Mouse (Mus musculus) hindbrain, embryonic 14.5 days (tissue): ENCODE measurements at regions not wholly inside any gene's neighbourhood (a gene's known extent, or its start where the extent isn't known, plus 50 kb on each side); places are given as distances from the start of the nearest gene placed in this dataset.

ENCODE experiments used
- ATAC-seq: fragments of 200-750 bp; cut with Nextera tagmentation; 2 replicates; pipeline ENCODE4 v1.8.0; 2017; ENCODE audit warnings: moderate number of reproducible peaks, mild to moderate bottlenecking, moderate TSS enrichment, moderate library complexity; ENCODE audit not compliant: low FRiP score
- DNase-seq: peaks from one replicate; pipeline ENCODE4 v3.0.0-alpha.2; 2015; ENCODE audit warnings: low spot score
- H3K27ac ChIP-seq: fragments of 300-500 bp; sonication (generic); 2 replicates; pipeline ENCODE4 v1.5.1; 2014; ENCODE audit warnings: mild to moderate bottlenecking, moderate library complexity
- H3K27me3 ChIP-seq: fragments of 300-500 bp; sonication (generic); 2 replicates; pipeline ENCODE4 v1.6.1; 2014; ENCODE audit warnings: mild to moderate bottlenecking, low read length, mixed read lengths; ENCODE audit not compliant: control insufficient read depth, insufficient read depth
- H3K36me3 ChIP-seq: fragments of 300-500 bp; sonication (generic); replicated peaks from 2 replicates; pipeline ENCODE4 v1.6.1; 2014; ENCODE audit not compliant: control insufficient read depth, insufficient read depth
- H3K4me1 ChIP-seq: fragments of 300-500 bp; sonication (generic); replicated peaks from 2 replicates; pipeline ENCODE4 v1.6.1; 2014; ENCODE audit warnings: antibody characterized with exemption, low read length, mixed read lengths; ENCODE audit not compliant: control insufficient read depth, insufficient read depth
- H3K4me2 ChIP-seq: fragments of 300-500 bp; sonication (generic); replicated peaks from 2 replicates; pipeline ENCODE4 v1.6.1; 2014; ENCODE audit warnings: mild to moderate bottlenecking, moderate library complexity
- H3K4me3 ChIP-seq: fragments of 300-500 bp; sonication (generic); replicated peaks from 2 replicates; pipeline ENCODE4 v1.5.1; 2014; ENCODE audit warnings: mild to moderate bottlenecking, low read length
- H3K9ac ChIP-seq: fragments of 300-500 bp; sonication (generic); 2 replicates; pipeline ENCODE4 v1.6.1; 2014
- H3K9me3 ChIP-seq: fragments of 300-500 bp; sonication (generic); 2 replicates; pipeline ENCODE4 v1.6.1; 2016; ENCODE audit warnings: low read length; ENCODE audit not compliant: control insufficient read depth
- whole genome bisulfite sequencing: fragments of 180-500 bp; shearing (Covaris S2); extraction: QIAGEN DNeasy Blood & Tissue Kit; methylation state at CpG from one replicate; pipeline ENCODE4 v1.1.7; 2014; 5-methylcytosine and 5-hydroxymethylcytosine counted together

GRCm38 (mm10) chr6:81517185-81517584, 406.3 kb upstream of the Gcfc2 start:
- Histone ChIP-seq H3K27me3 (no peaks in the 10 kb centered on the region), H3K9ac (no peak overlapping the region), H3K36me3 (no peaks in the 10 kb centered on the region), H3K4me1 (no peaks in the 10 kb centered on the region), H3K4me3 (no peak overlapping the region), H3K27ac (no peak overlapping the region), H3K4me2 (no peak overlapping the region), H3K9me3 (no peaks in the 10 kb centered on the region)
- no peak for ATAC-seq
- 92% methylated on average over 1 of the region's 1 CpGs for WGBS
- DNase-seq, result no peak

GRCm38 (mm10) chr6:81562260-81562659, 361.2 kb upstream of the Gcfc2 start:
- ATAC-seq, result no peak
- Histone ChIP-seq H3K4me1 (no peaks in the 10 kb centered on the region), H3K27me3 (no peaks in the 10 kb centered on the region), H3K4me3 (no peak overlapping the region), H3K4me2 (no peak overlapping the region), H3K9me3 (no peaks in the 10 kb centered on the region), H3K27ac (no peak overlapping the region), H3K36me3 (no peaks in the 10 kb centered on the region), H3K9ac (no peak overlapping the region)
- no peak for DNase-seq
- 71% methylated on average over 2 of the region's 2 CpGs for WGBS

GRCm38 (mm10) chr6:81563192-81563591, 360.3 kb upstream of the Gcfc2 start:
- Histone ChIP-seq H3K27ac (no peak overlapping the region), H3K9ac (no peak overlapping the region), H3K4me3 (no peak overlapping the region), H3K27me3 (no peaks in the 10 kb centered on the region), H3K36me3 (no peaks in the 10 kb centered on the region), H3K4me1 (no peaks in the 10 kb centered on the region), H3K4me2 (no peak overlapping the region), H3K9me3 (no peaks in the 10 kb centered on the region)
- ATAC-seq, result no peak
- DNase-seq, result no peak
- 86% methylated on average over 2 of the region's 2 CpGs for WGBS

GRCm38 (mm10) chr6:81564295-81564694, 359.2 kb upstream of the Gcfc2 start:
- no peak for ATAC-seq
- WGBS, result 89% methylated on average over 1 of the region's 1 CpGs
- H3K4me2 ChIP-seq, result no peak overlapping the region

GRCm38 (mm10) chr6:81586441-81587117, 336.9 kb upstream of the Gcfc2 start:
- H3K9ac ChIP-seq, result no peak overlapping the region
- no peak overlapping the region for H3K4me2 ChIP-seq
- H3K27me3 ChIP-seq, result no peaks in the 10 kb centered on the region
- no peaks in the 10 kb centered on the region for H3K4me1 ChIP-seq
- H3K27ac ChIP-seq, result no peak overlapping the region
- no peak overlapping the region for H3K4me3 ChIP-seq
- ATAC-seq (no peak), DNase-seq (no peak)
- WGBS, result 84% methylated on average over 1 of the region's 1 CpGs
- H3K9me3 ChIP-seq, result no peaks in the 10 kb centered on the region
- no peaks in the 10 kb centered on the region for H3K36me3 ChIP-seq

More at GRCm38 (mm10) chr6:81564295-81564694, 359.2 kb upstream of the Gcfc2 start:
- no peak for DNase-seq
- Histone ChIP-seq H3K9me3 (no peaks in the 10 kb centered on the region), H3K27ac (no peak overlapping the region), H3K4me3 (no peak overlapping the region), H3K4me1 (no peaks in the 10 kb centered on the region), H3K9ac (no peak overlapping the region), H3K27me3 (no peaks in the 10 kb centered on the region), H3K36me3 (no peaks in the 10 kb centered on the region)

- Histone ChIP-seq H3K36me3 (no peaks in the 10 kb centered on the region), H3K27ac (no peak overlapping the region; the same call in 1 of the 2 replicates), H3K4me1 (no peaks in the 10 kb centered on the region), H3K4me2 (peak overlapping the region; percentile 8; the same call in 1 of the 2 replicates), H3K9me3 (no peaks in the 10 kb centered on the region), H3K9ac (no peak overlapping the region), H3K4me3 (no peak overlapping the region), H3K27me3 (no peaks in the 10 kb centered on the region)
- 45% methylated on average over 10 of the region's 10 CpGs for WGBS
- DNase-seq (no peak), ATAC-seq (peak; percentile 59)
These were observed 333.7 kb upstream of the Gcfc2 start for GRCm38 (mm10) chr6:81589727-81590126.

- 54% methylated on average over 2 of the region's 2 CpGs for WGBS
- ATAC-seq, result no peak
- Histone ChIP-seq H3K27me3 (no peaks in the 10 kb centered on the region), H3K9me3 (no peaks in the 10 kb centered on the region), H3K9ac (no peak overlapping the region), H3K36me3 (no peaks in the 10 kb centered on the region), H3K4me1 (no peaks in the 10 kb centered on the region), H3K4me2 (no peak overlapping the region), H3K27ac (no peak overlapping the region), H3K4me3 (no peak overlapping the region)
- DNase-seq, result no peak
These were observed 327.5 kb upstream of the Gcfc2 start for GRCm38 (mm10) chr6:81595926-81596325.

- Histone ChIP-seq H3K27ac (no peak overlapping the region), H3K4me1 (no peaks in the 10 kb centered on the region), H3K36me3 (no peaks in the 10 kb centered on the region), H3K9ac (no peak overlapping the region), H3K27me3 (no peaks in the 10 kb centered on the region), H3K9me3 (no peaks in the 10 kb centered on the region), H3K4me2 (no peak overlapping the region), H3K4me3 (no peak overlapping the region)
- 50% methylated on average over 1 of the region's 1 CpGs for WGBS
- ATAC-seq (no peak), DNase-seq (no peak)
These were observed 314.8 kb upstream of the Gcfc2 start for GRCm38 (mm10) chr6:81608637-81609036.

GRCm38 (mm10) chr6:81611980-81612379, 311.5 kb upstream of the Gcfc2 start:
- Histone ChIP-seq H3K27ac (no peak overlapping the region), H3K4me3 (no peak overlapping the region), H3K27me3 (no peaks in the 10 kb centered on the region), H3K4me2 (no peak overlapping the region), H3K36me3 (no peaks in the 10 kb centered on the region), H3K9me3 (no peaks in the 10 kb centered on the region), H3K4me1 (no peaks in the 10 kb centered on the region), H3K9ac (no peak overlapping the region)
- 89% methylated on average over 6 of the region's 6 CpGs for WGBS
- ATAC-seq (no peak), DNase-seq (no peak)

DNA sequence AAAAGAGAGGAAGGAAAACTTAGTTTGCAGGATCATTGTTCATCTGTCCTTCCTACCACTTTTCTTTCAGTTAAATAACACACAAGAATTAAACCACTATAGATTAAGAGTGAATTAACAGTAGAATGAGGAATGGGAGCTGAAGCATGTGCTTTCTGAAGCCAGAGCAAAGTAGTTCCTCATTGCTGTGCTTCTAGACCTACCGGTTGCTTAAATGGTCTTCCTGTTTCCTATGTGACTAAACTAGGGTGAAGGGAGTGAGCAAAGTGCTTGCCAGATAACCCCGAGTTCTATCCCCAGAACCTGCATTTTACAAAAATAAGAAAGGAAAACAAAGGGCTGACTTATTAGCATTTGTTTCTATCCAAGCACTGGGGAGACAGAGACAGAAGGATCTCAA, 305.5 kb upstream of the Gcfc2 start:
- DNase-seq, result no peak
- H3K9me3 ChIP-seq, result no peaks in the 10 kb centered on the region
- 70% methylated on average over 2 of the region's 2 CpGs for WGBS
- H3K4me1 ChIP-seq, result no peaks in the 10 kb centered on the region
- no peak overlapping the region for H3K4me2 ChIP-seq
- H3K27me3 ChIP-seq, result no peaks in the 10 kb centered on the region
- H3K36me3 ChIP-seq, result no peaks in the 10 kb centered on the region
- no peak overlapping the region for H3K9ac ChIP-seq
- no peak overlapping the region for H3K4me3 ChIP-seq
- ATAC-seq, result no peak
- no peak overlapping the region for H3K27ac ChIP-seq
